Mouse (Mus musculus): ENCODE data around the gene Btbd9.

Btbd9 gene

GRCm38 (mm10) chr17:30335746-30336145 is 240.5 kb downstream of the Btbd9 start:
- DNase-seq (ENCODE audit: low read depth): peak; percentile 34

GRCm38 (mm10) chr17:30334257-30334656 is 242.0 kb downstream of the Btbd9 start:
- DNase-seq (ENCODE audit: low read depth): no peak

GRCm38 (mm10) chr17:30333136-30333535 is 243.2 kb downstream of the Btbd9 start:
- no peak for DNase-seq (ENCODE audit: low read depth)

- no peak for DNase-seq (ENCODE audit: low read depth)
These were observed 244.9 kb downstream of the Btbd9 start for GRCm38 (mm10) chr17:30331380-30331779.

GRCm38 (mm10) chr17:30329531-30329930 is 246.8 kb downstream of the Btbd9 start:
- no peak for DNase-seq (ENCODE audit: low read depth)

- DNase-seq (ENCODE audit: low read depth): no peak
These were observed 247.4 kb downstream of the Btbd9 start for GRCm38 (mm10) chr17:30328924-30329323.

GRCm38 (mm10) chr17:30326906-30327305 is 249.4 kb downstream of the Btbd9 start:
- DNase-seq (ENCODE audit: low read depth): no peak

GRCm38 (mm10) chr17:30320301-30320700 is 256.0 kb downstream of the Btbd9 start:
- DNase-seq (ENCODE audit: low read depth): no peak

GRCm38 (mm10) chr17:30312688-30313087 is 263.6 kb downstream of the Btbd9 start:
- no peak for DNase-seq (ENCODE audit: low read depth)

GRCm38 (mm10) chr17:30309627-30310026 is 266.7 kb downstream of the Btbd9 start:
- DNase-seq (ENCODE audit: low read depth): no peak

- DNase-seq (ENCODE audit: low read depth): no peak
These were observed 267.4 kb downstream of the Btbd9 start for GRCm38 (mm10) chr17:30308889-30309288.

GRCm38 (mm10) chr17:30308317-30308716 is 268.0 kb downstream of the Btbd9 start:
- no peak for DNase-seq (ENCODE audit: low read depth)

- peak; percentile 10 for DNase-seq (ENCODE audit: low read depth)
These were observed 269.1 kb downstream of the Btbd9 start for GRCm38 (mm10) chr17:30307168-30307567.

GRCm38 (mm10) chr17:30304766-30305165 is 271.5 kb downstream of the Btbd9 start:
- DNase-seq (ENCODE audit: low read depth): no peak

GRCm38 (mm10) chr17:30301338-30301737 is 274.9 kb downstream of the Btbd9 start:
- DNase-seq (ENCODE audit: low read depth): no peak

- no peak for DNase-seq (ENCODE audit: low read depth)
These were observed 278.9 kb downstream of the Btbd9 start for GRCm38 (mm10) chr17:30297432-30297831.

- DNase-seq (ENCODE audit: low read depth): no peak
These were observed 280.2 kb downstream of the Btbd9 start for GRCm38 (mm10) chr17:30296069-30296468.

- DNase-seq (ENCODE audit: low read depth): no peak
These were observed 283.6 kb downstream of the Btbd9 start for GRCm38 (mm10) chr17:30292666-30293065.

- DNase-seq (ENCODE audit: low read depth): peak; percentile 22
These were observed 290.6 kb downstream of the Btbd9 start for GRCm38 (mm10) chr17:30285641-30286040.

- no peak for DNase-seq (ENCODE audit: low read depth)
These were observed 292.7 kb downstream of the Btbd9 start for GRCm38 (mm10) chr17:30283460-30284050.

- no peak for DNase-seq (ENCODE audit: low read depth)
These were observed 293.3 kb downstream of the Btbd9 start for GRCm38 (mm10) chr17:30283001-30283400.

- peak; percentile 42 for DNase-seq (ENCODE audit: low read depth)
These were observed 295.8 kb downstream of the Btbd9 start for GRCm38 (mm10) chr17:30280323-30281118.

- no peak for DNase-seq (ENCODE audit: low read depth)
These were observed 296.6 kb downstream of the Btbd9 start for GRCm38 (mm10) chr17:30279684-30280083.

All from induced T-regulatory cell, adult 2 months (primary cell).